Mouse (Mus musculus): Measurements from ENCODE around the gene Stpg4.
A peak's percentile ranks its signal among the peaks of the same experiment; 100 is the strongest.

Stpg4 gene

GRCm38 (mm10) chr17:87427511-87427910, at the start of gene Stpg4:
Gene Stpg4 (minus strand): TSS chr17:87427741.
- DNase-seq (ENCODE audit: low spot score): no peak

GRCm38 (mm10) chr17:87475356-87475755, 47.8 kb upstream of the Stpg4 start:
- no peak for DNase-seq (ENCODE audit: low spot score)

- DNase-seq (ENCODE audit: low spot score): no peak
These were observed 46.9 kb upstream of the Stpg4 start for GRCm38 (mm10) chr17:87474501-87474795.

- DNase-seq (ENCODE audit: low spot score): peak; percentile 24
These were observed 46.4 kb upstream of the Stpg4 start for GRCm38 (mm10) chr17:87473736-87474500.

GRCm38 (mm10) chr17:87473441-87473735, 45.8 kb upstream of the Stpg4 start:
- DNase-seq (ENCODE audit: low spot score): no peak

- peak; percentile 28 for DNase-seq (ENCODE audit: low spot score)
These were observed 45.3 kb upstream of the Stpg4 start for GRCm38 (mm10) chr17:87472879-87473278.

GRCm38 (mm10) chr17:87471661-87472060, 44.1 kb upstream of the Stpg4 start:
- DNase-seq (ENCODE audit: low spot score): no peak

GRCm38 (mm10) chr17:87470797-87471196, 43.3 kb upstream of the Stpg4 start:
- DNase-seq (ENCODE audit: low spot score): no peak

GRCm38 (mm10) chr17:87470282-87470681, 42.7 kb upstream of the Stpg4 start:
- DNase-seq (ENCODE audit: low spot score): no peak

GRCm38 (mm10) chr17:87469428-87469827, 41.9 kb upstream of the Stpg4 start:
- no peak for DNase-seq (ENCODE audit: low spot score)

- DNase-seq (ENCODE audit: low spot score): no peak
These were observed 41.1 kb upstream of the Stpg4 start for GRCm38 (mm10) chr17:87468616-87469015.

GRCm38 (mm10) chr17:87461499-87461896, 34.0 kb upstream of the Stpg4 start:
- DNase-seq (ENCODE audit: low spot score): no peak

- DNase-seq (ENCODE audit: low spot score): no peak
These were observed 33.3 kb upstream of the Stpg4 start for GRCm38 (mm10) chr17:87460669-87461498.

- DNase-seq (ENCODE audit: low spot score): no peak
These were observed 32.5 kb upstream of the Stpg4 start for GRCm38 (mm10) chr17:87459750-87460668.

GRCm38 (mm10) chr17:87458911-87459749, 31.6 kb upstream of the Stpg4 start:
- peak; percentile 42 for DNase-seq (ENCODE audit: low spot score)

- DNase-seq (ENCODE audit: low spot score): no peak
These were observed 30.4 kb upstream of the Stpg4 start for GRCm38 (mm10) chr17:87457961-87458360.

GRCm38 (mm10) chr17:87454121-87454520, 26.6 kb upstream of the Stpg4 start:
- no peak for DNase-seq (ENCODE audit: low spot score)

- DNase-seq (ENCODE audit: low spot score): no peak
These were observed 25.8 kb upstream of the Stpg4 start for GRCm38 (mm10) chr17:87453336-87453735.

GRCm38 (mm10) chr17:87448881-87449280, 21.3 kb upstream of the Stpg4 start:
- DNase-seq (ENCODE audit: low spot score): no peak

- no peak for DNase-seq (ENCODE audit: low spot score)
These were observed 20.8 kb upstream of the Stpg4 start for GRCm38 (mm10) chr17:87448339-87448738.

GRCm38 (mm10) chr17:87447612-87448200, 20.2 kb upstream of the Stpg4 start:
- no peak for DNase-seq (ENCODE audit: low spot score)

Data from urinary bladder, postnatal 25 days (tissue).